15 mouse cellular contexts compared by ENCODE assay signal in genomic region chr16:91063786-91064185, GRCm38 (mm10). TPM values are rescaled to one million over a fixed set of nuclear protein-coding genes. Genes with fewer than 3 reads are reported as not detected.
"Had no signal": no experiment of that assay in that cellular context is flagged by ENCODE, and none has a peak within 500 bp of the region (broad histone marks: within the 10 kb centered on the region; RNA-seq: fewer than 3 reads in every experiment).

No protein-coding gene starts in this region.

- H3K4me1 ChIP-seq: kidney, embryonic 15.5 days; liver, embryonic 15.5 days had no signal

- H3K4me2 ChIP-seq: kidney, embryonic 15.5 days; limb, embryonic 13.5 days; liver, embryonic 11.5 days; liver, embryonic 15.5 days; midbrain, embryonic 12.5 days; neural tube, embryonic 15.5 days; stomach, embryonic 15.5 days had no signal

- DNase-seq: kidney, adult 2 months; kidney, postnatal 14 days; lung, adult 2 months; lung, postnatal 10 days; lung, postnatal 4 days; thymus, adult 2 months; thymus, postnatal 36 days had no signal

- H3K9me3 ChIP-seq: kidney, embryonic 15.5 days; limb, embryonic 13.5 days; liver, embryonic 15.5 days; midbrain, embryonic 12.5 days; neural tube, embryonic 15.5 days; stomach, embryonic 15.5 days had no signal

- H3K9ac ChIP-seq: kidney, embryonic 15.5 days; limb, embryonic 13.5 days; liver, embryonic 15.5 days; midbrain, embryonic 12.5 days; neural tube, embryonic 15.5 days; stomach, embryonic 15.5 days had no signal

- H3K36me3 ChIP-seq: kidney, embryonic 15.5 days; limb, embryonic 13.5 days; liver, embryonic 15.5 days; midbrain, embryonic 12.5 days; neural tube, embryonic 15.5 days; stomach, embryonic 15.5 days had no signal

- ATAC-seq: midbrain, embryonic 16.5 days had no signal

- H3K27ac ChIP-seq: kidney, embryonic 15.5 days; limb, embryonic 13.5 days; liver, embryonic 15.5 days; midbrain, embryonic 12.5 days; neural tube, embryonic 15.5 days; stomach, embryonic 15.5 days had no signal

- H3K4me3 ChIP-seq: kidney, embryonic 15.5 days; limb, embryonic 13.5 days; liver, embryonic 15.5 days; midbrain, embryonic 12.5 days; neural tube, embryonic 15.5 days; stomach, embryonic 15.5 days had no signal

RNA-seq across cellular contexts. Expression of gene 4932438H23Rik, which starts 31.1 kb away (rescaled TPM):
- polyA plus RNA-seq: liver, embryonic 11.5 days; liver, embryonic 15.5 days had no signal
